Mouse (Mus musculus) liver, embryonic 14.5 days (tissue): Measurements from ENCODE around the gene Wdr25. TPM values are rescaled to one million over a fixed set of nuclear protein-coding genes. Genes with fewer than 3 reads are reported as not detected.

Experiments
- ATAC-seq: fragments of 200-750 bp; cut with Nextera tagmentation; 2 replicates; pipeline ENCODE4 v1.8.0; 2017; ENCODE audit warnings: moderate number of reproducible peaks, mild to moderate bottlenecking, moderate library complexity; ENCODE audit not compliant: insufficient read depth
- DNase-seq, 3 experiments: peaks; one replicate each; pipeline ENCODE4 v3.0.0-alpha.2; 2012 to 2013; ENCODE audit warnings: low read depth in 3 of 3, low spot score in 3 of 3
- H3K27ac ChIP-seq: fragments of 300-500 bp; sonication (generic); 2 replicates; pipeline ENCODE4 v1.5.1; 2014; ENCODE audit warnings: moderate library complexity, mild to moderate bottlenecking, control low read depth, inconsistent platforms
- H3K27me3 ChIP-seq: fragments of 300-500 bp; sonication (generic); 2 replicates; pipeline ENCODE4 v1.6.1; 2014; ENCODE audit warnings: mild to moderate bottlenecking, low read length, moderate library complexity; ENCODE audit not compliant: control insufficient read depth, insufficient read depth
- H3K36me3 ChIP-seq: fragments of 300-500 bp; sonication (generic); replicated peaks from 2 replicates; pipeline ENCODE4 v1.6.1; 2014; ENCODE audit warnings: low read depth; ENCODE audit not compliant: control insufficient read depth, insufficient read depth
- H3K4me1 ChIP-seq, 2 experiments: fragments of 200-500 bp in 1 of 2; fragments of 300-500 bp in 1 of 2; sonication (generic) in 1 of 2; replicated peaks; 2 replicates each; pipeline ENCODE4 v1.6.1; 2012 to 2014; ENCODE audit warnings: antibody characterized with exemption in 1 of 2, inconsistent platforms in 1 of 2, low read length in 1 of 2; ENCODE audit not compliant: control insufficient read depth in 2 of 2, insufficient read depth in 2 of 2
- H3K4me2 ChIP-seq: fragments of 300-500 bp; sonication (generic); 2 replicates; pipeline ENCODE4 v1.6.1; 2014; ENCODE audit warnings: low read depth, mild to moderate bottlenecking, control low read depth, moderate library complexity
- H3K4me3 ChIP-seq, 2 experiments: fragments of 200-500 bp in 1 of 2; fragments of 300-500 bp in 1 of 2; sonication (generic) in 1 of 2; 2 replicates each; pipeline ENCODE4 v1.5.1; 2012 to 2014; ENCODE audit warnings: low read depth in 2 of 2, low read length in 2 of 2, mild to moderate bottlenecking in 2 of 2, control low read depth in 1 of 2, inconsistent platforms in 1 of 2, moderate library complexity in 1 of 2; ENCODE audit not compliant: insufficient read depth in 1 of 2
- H3K9ac ChIP-seq: fragments of 300-500 bp; sonication (generic); replicated peaks from 2 replicates; pipeline ENCODE4 v1.6.1; 2014; ENCODE audit warnings: mild to moderate bottlenecking, control low read depth, moderate library complexity
- H3K9me3 ChIP-seq: fragments of 300-500 bp; sonication (generic); 2 replicates; pipeline ENCODE4 v1.6.1; 2016; ENCODE audit warnings: low read length, mixed read lengths; ENCODE audit not compliant: control insufficient read depth
- CTCF ChIP-seq: IDR thresholded peaks from 2 replicates; pipeline ENCODE4 v1.5.1; 2016; ENCODE audit warnings: antibody characterized with exemption, low read depth, control low read depth
- EP300 ChIP-seq: IDR thresholded peaks from 2 replicates; pipeline ENCODE4 v1.6.1; 2016; ENCODE audit warnings: antibody characterized with exemption, low read depth
- WGBS: fragments of 180-500 bp; shearing (Covaris S2); extraction: QIAGEN DNeasy Blood & Tissue Kit; methylation state at CpG from one replicate; pipeline ENCODE4 v1.1.7; 2014; ENCODE audit not compliant: insufficient replicate concordance; 5-methylcytosine and 5-hydroxymethylcytosine counted together
- polyA plus RNA-seq, 2 experiments: library from polyadenylated mRNA; depleted of rRNA in 1 of 2; stranded (reverse) in 1 of 2; unstranded in 1 of 2; fragments of >200 nt; fragmentation: Nextera tagmentation in 1 of 2; extraction: Ambion mirVana in 1 of 2; gene quantifications; 2 replicates each; pipeline versions ENCODE4 v1.2.1 to v1.2.3; 2012 to 2014

Wdr25 gene
- polyA plus RNA-seq, 2 experiments = 1.2 to 3.7 TPM

- Histone ChIP-seq H3K9me3 (no peaks in the 10 kb centered on the region), H3K27ac (no peak overlapping the region), H3K4me1 (no peaks in the 10 kb centered on the region), H3K4me3 (no peak overlapping the region), H3K36me3 (no peaks in the 10 kb centered on the region), H3K27me3 (no peaks in the 10 kb centered on the region), H3K4me2 (no peak overlapping the region), H3K9ac (no peak overlapping the region)
- no peak for ATAC-seq
- WGBS = 77% methylated on average over 9 of the region's 9 CpGs
- TF ChIP-seq EP300 = no peak
- no peak for TF ChIP-seq CTCF
- DNase-seq = no peak
These were observed 78.0 kb downstream of the Wdr25 start for GRCm38 (mm10) chr12:108971446-108971845.

DNA sequence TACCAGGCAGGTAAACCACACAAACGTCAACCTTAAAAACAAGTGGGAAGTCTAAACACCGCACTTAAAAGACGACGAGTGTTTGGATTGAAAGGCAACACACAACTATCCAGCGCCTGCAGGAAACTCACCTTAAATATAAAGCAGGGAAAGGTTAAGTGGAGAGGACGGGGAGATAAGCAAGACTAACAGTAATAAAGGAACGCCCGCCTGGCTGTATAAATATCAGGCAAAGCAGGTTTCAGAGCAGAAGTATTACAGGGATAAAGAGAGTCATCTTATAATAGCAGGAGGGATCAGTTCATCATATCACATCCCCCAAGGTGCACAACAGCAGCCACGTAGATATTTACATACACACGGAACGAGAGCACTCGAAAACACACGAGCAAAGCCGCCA, 78.8 kb downstream of the Wdr25 start:
- ATAC-seq = no peak
- Histone ChIP-seq H3K9ac (no peak overlapping the region), H3K4me2 (no peak overlapping the region), H3K27ac (no peak overlapping the region), H3K4me3 (no peak overlapping the region), H3K36me3 (no peaks in the 10 kb centered on the region), H3K4me1 (no peaks in the 10 kb centered on the region), H3K27me3 (no peaks in the 10 kb centered on the region), H3K9me3 (no peaks in the 10 kb centered on the region)
- DNase-seq = no peak
- 72% methylated on average over 14 of the region's 14 CpGs for WGBS
- TF ChIP-seq CTCF = no peak
- no peak for TF ChIP-seq EP300

DNA sequence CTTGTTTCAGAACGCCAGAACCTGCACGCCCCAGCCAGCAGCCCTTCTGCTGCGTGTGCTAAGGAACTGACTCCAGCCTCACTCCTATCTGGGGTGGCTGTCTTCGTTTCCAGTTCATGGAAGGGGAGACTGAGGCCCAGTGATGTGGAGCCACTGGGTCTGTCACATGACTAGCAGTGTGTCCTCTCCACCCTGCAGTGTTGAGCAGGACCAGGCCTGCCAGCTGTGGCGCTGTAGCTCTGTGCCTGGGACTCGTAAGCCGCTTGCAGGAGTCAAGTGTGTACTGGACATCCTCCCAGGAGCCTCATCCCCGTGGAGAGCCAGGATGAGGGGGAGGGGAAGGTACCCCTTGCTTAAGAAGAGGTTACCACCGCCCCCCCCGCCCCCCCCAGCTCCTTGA, 86.5 kb downstream of the Wdr25 start:
- H3K4me2 ChIP-seq = no peak overlapping the region
- no peaks in the 10 kb centered on the region for H3K9me3 ChIP-seq
- WGBS = 51% methylated on average over 10 of the region's 10 CpGs
- H3K4me1 ChIP-seq = no peaks in the 10 kb centered on the region
- H3K27ac ChIP-seq = no peak overlapping the region
- ATAC-seq (no peak), DNase-seq (no peak)
- no peaks in the 10 kb centered on the region for H3K27me3 ChIP-seq
- no peak overlapping the region for H3K4me3 ChIP-seq
- H3K9ac ChIP-seq = no peak overlapping the region
- H3K36me3 ChIP-seq = no peaks in the 10 kb centered on the region
- TF ChIP-seq CTCF (no peak), EP300 (no peak)

- Histone ChIP-seq H3K4me3 (no peak overlapping the region), H3K4me1 (no peaks in the 10 kb centered on the region), H3K9ac (no peak overlapping the region), H3K4me2 (no peak overlapping the region), H3K27ac (no peak overlapping the region), H3K9me3 (no peaks in the 10 kb centered on the region), H3K36me3 (no peaks in the 10 kb centered on the region), H3K27me3 (no peaks in the 10 kb centered on the region)
- WGBS = 70% methylated on average over 14 of the region's 14 CpGs
- TF ChIP-seq CTCF (no peak), EP300 (no peak)
- ATAC-seq = no peak
- DNase-seq = no peak
These were observed 88.7 kb downstream of the Wdr25 start for GRCm38 (mm10) chr12:108981941-108982683.

DNA sequence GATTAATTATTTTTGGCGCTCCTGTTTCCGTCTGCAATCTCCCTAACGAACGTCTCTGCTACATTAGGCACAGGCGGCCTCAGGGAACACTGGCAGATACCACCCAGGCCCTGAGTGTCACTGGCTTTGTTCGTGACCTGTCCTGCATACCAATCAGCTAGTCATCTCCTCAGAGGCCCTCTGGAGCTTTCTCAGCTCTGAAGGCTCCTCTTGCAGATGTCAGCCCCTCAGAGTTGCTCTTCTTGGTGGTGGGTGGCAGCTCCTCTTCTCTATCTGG, 89.2 kb downstream of the Wdr25 start:
- Histone ChIP-seq H3K9me3 (no peaks in the 10 kb centered on the region), H3K4me1 (no peaks in the 10 kb centered on the region), H3K4me3 (no peak overlapping the region), H3K27me3 (no peaks in the 10 kb centered on the region), H3K4me2 (no peak overlapping the region), H3K9ac (no peak overlapping the region), H3K36me3 (no peaks in the 10 kb centered on the region), H3K27ac (no peak overlapping the region)
- DNase-seq (no peak), ATAC-seq (no peak)
- WGBS = 67% methylated on average over 6 of the region's 6 CpGs
- TF ChIP-seq EP300 (no peak), CTCF (no peak)
